Mouse (Mus musculus): ENCODE results near the gene Ercc2. TPM values are rescaled to one million over a fixed set of nuclear protein-coding genes. Genes with fewer than 3 reads are reported as not detected.

The Ercc2 gene
- 11.9 and 12.6 TPM in 2 replicates for polyA plus RNA-seq (2014; fragmentation: Nextera tagmentation; extraction: Ambion mirVana)

GRCm38 (mm10) chr7:19381377-19382165 lies at the start of gene Ercc2:
TSS of gene Ercc2 (plus strand) at chr7:19382010.
- Histone ChIP-seq H3K4me2 (replicated peaks; ENCODE audit: low read depth, low read length) (peak within 1 kb of the TSS; percentile 80), H3K9ac (ENCODE audit: low read depth, low read length) (peak within 1 kb of the TSS; percentile 80), H3K27ac (ENCODE audit: low read depth, low read length) (no peak within 1 kb of the TSS), H3K9me3 (ENCODE audit: control insufficient read depth, low read length) (no peaks in the 10 kb centered on the region), H3K4me3 (ENCODE audit: low read length) (peak within 1 kb of the TSS; percentile 88), H3K4me1 (ENCODE audit: control insufficient read depth, insufficient read depth, low read length) (peaks cover 8% of the 10 kb centered on the region; the same call in 1 of the 2 replicates), H3K27me3 (ENCODE audit: control insufficient read depth, insufficient read depth, low read length) (no peaks in the 10 kb centered on the region), H3K36me3 (ENCODE audit: control insufficient read depth, insufficient read depth, low read length) (peaks cover 25% of the 10 kb centered on the region)
- WGBS: 6% methylated on average over 44 of the region's 48 CpGs
- ATAC-seq (ENCODE audit: low FRiP score, low TSS enrichment): peak; percentile 97

- ATAC-seq (ENCODE audit: low FRiP score, low TSS enrichment): peak; percentile 40
- H3K27ac ChIP-seq (ENCODE audit: low read depth, low read length): no peak overlapping the region
- WGBS: under 1% methylated on average over 51 of the region's 52 CpGs
Measured at GRCm38 (mm10) chr7:19332709-19333352, 49.0 kb upstream of the Ercc2 start.

GRCm38 (mm10) chr7:19335583-19335982 lies 46.2 kb upstream of the Ercc2 start:
- H3K4me3 ChIP-seq (ENCODE audit: low read length): no peak overlapping the region
- H3K27me3 ChIP-seq (ENCODE audit: control insufficient read depth, insufficient read depth, low read length): no peaks in the 10 kb centered on the region
- 45% methylated on average over 3 of the region's 3 CpGs for WGBS
- no peaks in the 10 kb centered on the region for H3K9me3 ChIP-seq (ENCODE audit: control insufficient read depth, low read length)
- no peak overlapping the region for H3K4me2 ChIP-seq (replicated peaks; ENCODE audit: low read depth, low read length)
- no peak overlapping the region for H3K27ac ChIP-seq (ENCODE audit: low read depth, low read length)
- no peaks in the 10 kb centered on the region for H3K36me3 ChIP-seq (ENCODE audit: control insufficient read depth, insufficient read depth, low read length)
- H3K9ac ChIP-seq (ENCODE audit: low read depth, low read length): no peak overlapping the region
- ATAC-seq (ENCODE audit: low FRiP score, low TSS enrichment): no peak
- 0 out of 2 replicates have a peak, but pooled peaks cover 3% of the 10 kb centered on the region for H3K4me1 ChIP-seq (ENCODE audit: control insufficient read depth, insufficient read depth, low read length)

More at GRCm38 (mm10) chr7:19332709-19333352, 49.0 kb upstream of the Ercc2 start:
- H3K4me2 ChIP-seq (replicated peaks; ENCODE audit: low read depth, low read length): peak overlapping the region; percentile 90
- H3K9ac ChIP-seq (ENCODE audit: low read depth, low read length): peak overlapping the region; percentile 68
- no peaks in the 10 kb centered on the region for H3K27me3 ChIP-seq (ENCODE audit: control insufficient read depth, insufficient read depth, low read length)
- no peaks in the 10 kb centered on the region for H3K9me3 ChIP-seq (ENCODE audit: control insufficient read depth, low read length)
- peak overlapping the region; percentile 65 for H3K4me3 ChIP-seq (ENCODE audit: low read length)
- no peaks in the 10 kb centered on the region for H3K36me3 ChIP-seq (ENCODE audit: control insufficient read depth, insufficient read depth, low read length)
- 0 out of 2 replicates have a peak, but pooled peaks cover 3% of the 10 kb centered on the region for H3K4me1 ChIP-seq (ENCODE audit: control insufficient read depth, insufficient read depth, low read length)

GRCm38 (mm10) chr7:19337122-19337521 lies 44.7 kb upstream of the Ercc2 start:
- no peaks in the 10 kb centered on the region for H3K9me3 ChIP-seq (ENCODE audit: control insufficient read depth, low read length)
- H3K36me3 ChIP-seq (ENCODE audit: control insufficient read depth, insufficient read depth, low read length): no peaks in the 10 kb centered on the region
- ATAC-seq (ENCODE audit: low FRiP score, low TSS enrichment): no peak
- 0 out of 2 replicates have a peak, but pooled peaks cover 7% of the 10 kb centered on the region for H3K4me1 ChIP-seq (ENCODE audit: control insufficient read depth, insufficient read depth, low read length)
- WGBS: 61% methylated on average over 10 of the region's 10 CpGs
- no peak overlapping the region for H3K4me3 ChIP-seq (ENCODE audit: low read length)
- H3K27me3 ChIP-seq (ENCODE audit: control insufficient read depth, insufficient read depth, low read length): peaks cover 4% of the 10 kb centered on the region; the same call in 1 of the 2 replicates
- H3K9ac ChIP-seq (ENCODE audit: low read depth, low read length): no peak overlapping the region
- no peak overlapping the region for H3K4me2 ChIP-seq (replicated peaks; ENCODE audit: low read depth, low read length)
- no peak overlapping the region for H3K27ac ChIP-seq (ENCODE audit: low read depth, low read length)

GRCm38 (mm10) chr7:19338060-19338459 lies 43.8 kb upstream of the Ercc2 start:
- WGBS: 39% methylated on average over 2 of the region's 2 CpGs
- no peak overlapping the region for H3K4me2 ChIP-seq (replicated peaks; ENCODE audit: low read depth, low read length)
- H3K9me3 ChIP-seq (ENCODE audit: control insufficient read depth, low read length): no peaks in the 10 kb centered on the region
- H3K4me3 ChIP-seq (ENCODE audit: low read length): no peak overlapping the region
- ATAC-seq (ENCODE audit: low FRiP score, low TSS enrichment): no peak
- no peak overlapping the region for H3K9ac ChIP-seq (ENCODE audit: low read depth, low read length)
- no peaks in the 10 kb centered on the region for H3K36me3 ChIP-seq (ENCODE audit: control insufficient read depth, insufficient read depth, low read length)
- H3K4me1 ChIP-seq (ENCODE audit: control insufficient read depth, insufficient read depth, low read length): 0 out of 2 replicates have a peak, but pooled peaks cover 7% of the 10 kb centered on the region
- peaks cover 8% of the 10 kb centered on the region; the same call in 1 of the 2 replicates for H3K27me3 ChIP-seq (ENCODE audit: control insufficient read depth, insufficient read depth, low read length)
- H3K27ac ChIP-seq (ENCODE audit: low read depth, low read length): no peak overlapping the region

- no peak overlapping the region for H3K9ac ChIP-seq (ENCODE audit: low read depth, low read length)
- ATAC-seq (ENCODE audit: low FRiP score, low TSS enrichment): no peak
- H3K27ac ChIP-seq (ENCODE audit: low read depth, low read length): no peak overlapping the region
- no peak overlapping the region for H3K4me2 ChIP-seq (replicated peaks; ENCODE audit: low read depth, low read length)
- no peaks in the 10 kb centered on the region for H3K9me3 ChIP-seq (ENCODE audit: control insufficient read depth, low read length)
- no peaks in the 10 kb centered on the region for H3K36me3 ChIP-seq (ENCODE audit: control insufficient read depth, insufficient read depth, low read length)
- H3K4me1 ChIP-seq (ENCODE audit: control insufficient read depth, insufficient read depth, low read length): 0 out of 2 replicates have a peak, but pooled peaks cover 7% of the 10 kb centered on the region
- no peak overlapping the region for H3K4me3 ChIP-seq (ENCODE audit: low read length)
- 66% methylated on average over 7 of the region's 7 CpGs for WGBS
- H3K27me3 ChIP-seq (ENCODE audit: control insufficient read depth, insufficient read depth, low read length): peaks cover 8% of the 10 kb centered on the region; the same call in 1 of the 2 replicates
Measured at GRCm38 (mm10) chr7:19338596-19338995, 43.2 kb upstream of the Ercc2 start.

- no peak overlapping the region for H3K4me3 ChIP-seq (ENCODE audit: low read length)
- H3K4me1 ChIP-seq (ENCODE audit: control insufficient read depth, insufficient read depth, low read length): peaks cover 19% of the 10 kb centered on the region
- H3K9me3 ChIP-seq (ENCODE audit: control insufficient read depth, low read length): no peaks in the 10 kb centered on the region
- no peak for ATAC-seq (ENCODE audit: low FRiP score, low TSS enrichment)
- 17% methylated on average over 10 of the region's 10 CpGs for WGBS
- H3K27ac ChIP-seq (ENCODE audit: low read depth, low read length): no peak overlapping the region
- peak overlapping the region; percentile 97; the same call in 1 of the 2 replicates for H3K4me2 ChIP-seq (replicated peaks; ENCODE audit: low read depth, low read length)
- peaks cover 8% of the 10 kb centered on the region; the same call in 1 of the 2 replicates for H3K27me3 ChIP-seq (ENCODE audit: control insufficient read depth, insufficient read depth, low read length)
- H3K36me3 ChIP-seq (ENCODE audit: control insufficient read depth, insufficient read depth, low read length): no peaks in the 10 kb centered on the region
- no peak overlapping the region for H3K9ac ChIP-seq (ENCODE audit: low read depth, low read length)
Measured at GRCm38 (mm10) chr7:19341250-19341649, 40.6 kb upstream of the Ercc2 start.

- Histone ChIP-seq H3K9ac (ENCODE audit: low read depth, low read length) (peak overlapping the region; percentile 52), H3K27me3 (ENCODE audit: control insufficient read depth, insufficient read depth, low read length) (peaks cover 8% of the 10 kb centered on the region; the same call in 1 of the 2 replicates), H3K36me3 (ENCODE audit: control insufficient read depth, insufficient read depth, low read length) (no peaks in the 10 kb centered on the region; the same call in 1 of the 2 replicates), H3K4me3 (ENCODE audit: low read length) (peak overlapping the region; percentile 50), H3K27ac (ENCODE audit: low read depth, low read length) (no peak overlapping the region), H3K4me1 (ENCODE audit: control insufficient read depth, insufficient read depth, low read length) (peaks cover 19% of the 10 kb centered on the region), H3K9me3 (ENCODE audit: control insufficient read depth, low read length) (no peaks in the 10 kb centered on the region), H3K4me2 (replicated peaks; ENCODE audit: low read depth, low read length) (peak overlapping the region; percentile 97)
- ATAC-seq (ENCODE audit: low FRiP score, low TSS enrichment): no peak
- 1% methylated on average over 35 of the region's 41 CpGs for WGBS
Measured at GRCm38 (mm10) chr7:19341761-19342409, 39.9 kb upstream of the Ercc2 start.

All from kidney, embryonic 14.5 days (tissue).